Mouse (Mus musculus) small intestine, adult 2 months (tissue): ENCODE measurements at regions not wholly inside any gene's neighbourhood (a gene's known extent, or its start where the extent isn't known, plus 50 kb on each side); places are given as distances from the start of the nearest gene placed in this dataset.

Source experiments
- CTCF ChIP-seq: fragments of 200-500 bp; IDR thresholded peaks from 2 replicates; pipeline ENCODE4 v1.5.1; 2012; ENCODE audit warnings: low read depth, mild to moderate bottlenecking, control low read depth, inconsistent platforms, low read length, moderate library complexity, mixed read lengths; ENCODE audit not compliant: insufficient replicate concordance, insufficient read length; ENCODE audit errors: extremely low read depth
- POLR2A ChIP-seq: fragments of 200-500 bp; IDR thresholded peaks from 2 replicates; pipeline ENCODE4 v1.6.1; 2012; ENCODE audit warnings: low read depth, mild to moderate bottlenecking, control low read depth, inconsistent platforms, low read length, moderate library complexity

- TF ChIP-seq CTCF (no peak), POLR2A (no peak)
These were observed 279.7 kb downstream of the Tns1 start for GRCm38 (mm10) chr1:73844574-73844973.
